Mouse (Mus musculus): ENCODE results near the gene Srsf11. TPM values are rescaled to one million over a fixed set of nuclear protein-coding genes. Genes with fewer than 3 reads are reported as not detected.

The Srsf11 gene
- total and polyA plus RNA-seq, 3 experiments = 205 to 725 (median 288) TPM

GRCm38 (mm10) chr3:157971151-157971550 lies 65.3 kb downstream of the Srsf11 start:
- Histone ChIP-seq H3K4me3 (replicated peaks in 1 of 3; ENCODE audit: low read depth in 2 of 3, low read length in 2 of 3, poor library complexity in 1 of 3) (no peak overlapping the region), H3K79me2 (replicated peaks; ENCODE audit: control insufficient read depth, extremely low read depth, insufficient read depth, poor library complexity, severe bottlenecking) (peaks cover 16% of the 10 kb centered on the region), H3K9ac (ENCODE audit: insufficient read depth, low read depth) (no peak overlapping the region), H3K27ac (ENCODE audit: insufficient read depth, low read depth) (no peak overlapping the region), H3K36me3 (replicated peaks in 1 of 2; ENCODE audit: control insufficient read depth in 1 of 2, insufficient read depth in 1 of 2, low read length in 1 of 2) (peaks cover 12 to 40% of the 10 kb centered on the region in 2 experiments), H3K27me3 (replicated peaks) (no peaks in the 10 kb centered on the region), H3K9me3 (replicated peaks; ENCODE audit: low read length) (peaks cover 7% of the 10 kb centered on the region), H3K4me1 (ENCODE audit: control insufficient read depth in 1 of 2, insufficient read depth in 2 of 2) (no peaks in the 10 kb centered on the region), H3K4me2 (ENCODE audit: insufficient read depth, low read depth, poor library complexity, severe bottlenecking) (no peak overlapping the region)
- TF ChIP-seq CHD1 (IDR thresholded peaks at IDR 0.05; ENCODE audit: low read depth, low read length) (no peak), GABPA (IDR thresholded peaks at IDR 0.05; ENCODE audit: insufficient replicate concordance, low read depth, low read length) (no peak), POLR2A (IDR thresholded peaks at IDR 0.05; ENCODE audit: low read depth, low read length) (no peak), MAFK (IDR thresholded peaks at IDR 0.05; ENCODE audit: insufficient replicate concordance, low read length) (no peak)
- DNase-seq (ENCODE audit: extremely low read depth) = no peak
- in situ Hi-C loops (cut with MboI; ENCODE audit: low pct_ligation_motif_present, low pct_unique_long_range_greater_than_20kb, low sequenced_read_pairs) (no loop called here), dilution Hi-C loops (cut with MboI; ENCODE audit: extremely low pct_ligation_motif_present, extremely low pct_unique_long_range_greater_than_20kb, low sequenced_read_pairs) (no loop called here)

Other genes with a start within 250 kb of the Srsf11 start
- gene Cth, start 111.6 kb downstream of the Srsf11 start, total RNA-seq (2012; rRNA removed) = 162 and 370 TPM in 2 replicates
- 574 and 637 TPM in 2 replicates for gene Cth, start 111.6 kb downstream of the Srsf11 start, total RNA-seq (2014; rRNA removed)
- 183 and 187 TPM in 2 replicates for gene Cth, start 111.6 kb downstream of the Srsf11 start, polyA plus RNA-seq (2012; ENCODE audit: insufficient read length, low read depth)
- gene Ankrd13c, start 89.4 kb downstream of the Srsf11 start, total RNA-seq (2012; rRNA removed) = 18.9 and 28.7 TPM in 2 replicates
- gene Ankrd13c, start 89.4 kb downstream of the Srsf11 start, total RNA-seq (2014; rRNA removed) = 54.1 and 54.4 TPM in 2 replicates
- gene Ankrd13c, start 89.4 kb downstream of the Srsf11 start, polyA plus RNA-seq (2012; ENCODE audit: insufficient read length, low read depth) = 65.3 and 73.3 TPM in 2 replicates
- 61.3 and 64.3 TPM in 2 replicates for gene Lrrc40, start within 50 bp of the Srsf11 start, total RNA-seq (2012; rRNA removed)
- gene Lrrc40, start within 50 bp of the Srsf11 start, total RNA-seq (2014; rRNA removed) = 232 and 247 TPM in 2 replicates
- gene Lrrc40, start within 50 bp of the Srsf11 start, polyA plus RNA-seq (2012; ENCODE audit: insufficient read length, low read depth) = 94.6 and 144 TPM in 2 replicates

All from CH12.LX (cell line).